Mouse (Mus musculus) right cerebral cortex, postnatal 36 days (tissue): Measurements from ENCODE around the gene Mia2.
"Not testable (repeated sequence)": the region's sequence is repeated elsewhere in the genome, so short reads cannot be mapped to it uniquely, and the experiment has no call there.

Experiments used
- DNase-seq, 2 experiments: peaks; one replicate each; pipeline ENCODE4 v3.0.0; 2022; ENCODE audit warnings: low spot score in 2 of 2, mixed read lengths in 1 of 2

Mia2 gene

DNA sequence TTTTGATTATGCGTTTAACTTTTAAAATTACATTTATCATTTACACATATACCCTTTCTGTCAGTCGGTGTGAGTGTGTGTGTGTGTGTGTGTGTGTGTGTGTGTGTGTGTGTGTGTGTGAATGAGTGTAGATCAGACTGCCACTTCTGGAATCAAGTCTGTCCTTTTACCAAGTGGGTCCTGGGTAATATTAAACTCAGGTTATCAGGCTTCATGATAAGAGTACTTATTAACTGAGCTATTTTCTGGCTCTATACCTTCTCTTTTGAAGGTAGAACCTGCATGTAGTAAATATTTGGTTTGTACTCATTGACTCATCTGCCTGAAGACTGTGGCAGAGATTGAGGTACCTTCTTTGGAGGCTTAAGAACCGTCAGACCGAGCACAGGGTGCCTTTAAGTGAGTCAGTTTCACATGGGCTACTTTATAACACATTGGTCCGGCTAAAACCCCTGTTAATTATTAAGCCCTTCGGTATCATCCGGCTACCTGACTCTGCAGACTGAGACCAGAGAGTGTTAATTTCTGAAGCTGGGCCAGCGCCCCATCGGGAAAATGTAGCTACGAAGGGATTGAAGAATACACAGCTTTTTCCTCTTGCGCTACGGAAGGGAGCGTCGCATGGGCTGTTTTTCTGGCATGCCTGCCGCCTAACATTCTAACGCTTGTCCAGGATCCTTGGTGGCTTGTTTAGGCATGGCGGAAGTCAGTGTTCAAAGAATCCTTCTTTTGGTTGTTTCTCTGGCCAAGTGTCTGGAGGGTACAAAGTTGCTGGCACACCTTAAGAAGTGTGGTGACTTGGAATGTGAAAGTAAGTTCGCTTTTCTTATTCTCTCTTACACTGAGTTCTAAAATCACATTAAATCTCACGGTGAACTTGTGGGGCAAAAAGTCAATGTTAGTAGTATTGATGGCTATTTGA lies at the start of gene Mia2:
TSS of gene Mia2 (plus strand) at position 696 of the 922 bp plus-strand sequence.
- no peak for DNase-seq

- no peak for DNase-seq
Measured at GRCm38 (mm10) chr12:59052470-59052869, 43.1 kb upstream of the Mia2 start.

GRCm38 (mm10) chr12:59053166-59053565 lies 42.4 kb upstream of the Mia2 start:
- DNase-seq: no peak

GRCm38 (mm10) chr12:59053976-59054375 lies 41.6 kb upstream of the Mia2 start:
- no peak for DNase-seq

DNA sequence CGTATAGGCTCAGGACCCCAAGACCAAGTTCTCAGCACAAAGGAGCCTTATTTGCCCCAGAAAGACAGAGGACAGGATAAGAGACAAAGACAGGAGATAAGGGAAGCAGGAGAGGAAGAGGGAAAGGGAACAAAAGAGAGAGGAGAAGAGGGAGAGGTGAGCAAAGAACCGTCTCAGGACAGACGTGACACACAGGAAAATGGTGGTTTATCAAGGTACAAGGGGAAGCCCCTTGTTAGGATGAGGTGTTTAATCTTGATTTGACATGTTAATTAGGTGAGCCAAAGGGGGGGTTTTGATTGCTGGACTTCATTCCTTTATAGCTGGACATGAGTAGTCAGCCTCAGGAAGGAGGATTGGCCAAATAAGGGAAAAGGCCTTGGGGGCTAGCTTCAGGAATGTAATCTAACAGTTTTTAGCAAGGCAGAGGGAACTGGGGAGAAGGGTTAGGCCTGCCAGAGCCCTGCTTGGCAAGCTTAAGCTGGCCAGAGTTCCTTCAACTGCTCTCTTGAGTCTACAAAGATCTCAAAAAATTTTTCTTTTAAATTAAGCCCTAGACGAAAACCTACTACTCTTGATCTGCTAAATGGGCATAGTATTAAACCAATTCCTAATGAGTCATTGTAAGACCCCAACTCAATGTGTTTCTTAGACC lies 40.3 kb upstream of the Mia2 start:
- DNase-seq: no peak

GRCm38 (mm10) chr12:59056222-59056621 lies 39.4 kb upstream of the Mia2 start:
- no peak for DNase-seq

DNA sequence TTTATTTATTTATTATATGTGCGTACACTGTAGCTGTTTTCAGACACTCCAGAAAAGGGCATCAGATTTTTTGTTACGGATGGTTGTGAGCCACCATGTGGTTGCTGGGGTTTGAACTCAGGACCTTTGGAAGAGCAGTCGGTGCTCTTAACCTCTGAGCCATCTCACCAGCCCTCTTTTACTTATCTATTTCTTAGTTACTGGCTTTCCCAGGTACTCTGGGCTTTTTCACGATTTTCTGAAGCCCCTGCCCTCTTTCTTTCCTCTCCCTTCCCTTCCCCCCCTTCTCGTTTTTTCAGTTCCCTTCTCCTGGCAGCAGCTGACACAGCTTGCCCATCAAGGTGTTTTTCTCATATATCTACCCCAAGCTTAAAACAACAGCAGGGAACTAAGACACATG lies 37.4 kb upstream of the Mia2 start:
- not testable (repeated sequence) for DNase-seq

DNA sequence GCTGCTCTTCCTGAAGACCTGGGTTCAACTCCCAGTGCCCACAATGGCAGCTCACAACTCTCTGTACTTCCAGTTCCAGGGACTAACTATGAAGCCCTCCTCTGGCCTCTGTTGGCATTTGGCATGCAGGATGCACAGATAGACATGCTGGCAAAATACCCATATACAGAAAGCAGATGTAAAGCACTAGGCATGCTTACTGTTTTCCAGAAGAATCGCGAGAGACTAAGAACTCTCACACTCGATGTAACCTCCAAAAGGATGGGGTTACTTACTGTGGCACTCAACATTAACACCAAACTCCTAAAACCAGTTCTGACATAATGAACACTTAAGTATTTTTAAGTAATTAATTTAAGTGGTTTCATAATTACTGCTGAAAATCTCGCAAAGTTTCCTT lies 35.3 kb upstream of the Mia2 start:
- DNase-seq: no peak

DNA sequence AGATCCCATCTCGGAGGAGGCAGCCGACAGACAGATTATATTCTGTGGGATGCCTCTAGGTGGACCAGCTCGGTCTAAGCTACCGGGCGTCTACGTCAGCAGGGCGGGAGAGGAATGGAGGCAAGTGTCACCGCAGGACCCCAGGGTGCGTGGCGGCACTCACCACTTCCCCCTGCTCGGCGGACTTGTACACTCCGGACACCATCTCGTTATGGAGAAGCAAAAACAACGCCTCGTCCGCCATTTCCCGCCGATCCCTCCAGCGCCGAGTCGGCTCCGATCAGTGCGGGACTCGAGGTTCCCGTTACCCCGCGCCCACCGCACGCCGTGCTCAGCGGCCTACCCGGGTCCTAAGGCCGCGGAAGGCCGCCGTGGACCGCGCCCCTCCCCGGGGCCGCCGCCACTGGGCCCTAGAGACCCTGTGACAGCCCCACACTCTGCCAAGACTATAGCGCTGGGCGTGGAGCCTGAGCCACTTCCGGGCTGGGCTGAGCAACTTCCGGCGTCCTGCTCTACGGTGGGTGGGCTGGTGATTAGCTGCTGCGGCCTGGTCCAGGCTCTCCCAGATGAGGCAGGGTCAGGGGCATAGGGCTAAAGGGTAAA lies 34.5 kb upstream of the Mia2 start, which contains the start of gene Trappc6b:
TSS of gene Trappc6b (minus strand) at position 480 of the 603 bp plus-strand sequence.
- peak; percentile 71 to 75 for DNase-seq

GRCm38 (mm10) chr12:59064837-59065236 lies 30.8 kb upstream of the Mia2 start:
- no peak for DNase-seq

DNA sequence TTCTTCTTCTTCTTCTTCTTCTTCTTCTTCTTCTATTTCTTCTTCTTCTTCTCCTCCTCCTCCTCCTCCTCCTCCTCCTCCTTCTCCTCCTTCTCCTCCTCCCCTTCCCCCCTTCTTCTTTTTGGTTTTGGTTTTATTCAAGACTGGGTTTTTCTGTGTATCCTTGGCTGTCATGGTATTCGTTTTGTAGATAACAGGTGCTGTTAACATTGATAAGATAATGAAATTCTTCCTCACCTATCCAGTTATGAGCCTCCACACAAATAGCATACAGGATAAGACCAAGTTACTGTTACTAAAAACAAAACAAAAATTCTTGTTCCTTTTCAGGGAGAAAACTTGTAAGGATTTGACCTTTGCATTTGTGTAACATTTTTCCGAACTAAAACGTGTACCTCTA lies 29.8 kb upstream of the Mia2 start:
- DNase-seq: no peak

GRCm38 (mm10) chr12:59066448-59067077 lies 29.0 kb upstream of the Mia2 start, which contains the start of gene Pnn:
Gene Pnn (plus strand): TSS chr12:59066884.
- peak; percentile 96 to 98 for DNase-seq

- DNase-seq: peak in 1 of 2 experiments; percentile 9
Measured at GRCm38 (mm10) chr12:59067095-59067494, 28.5 kb upstream of the Mia2 start.

DNA sequence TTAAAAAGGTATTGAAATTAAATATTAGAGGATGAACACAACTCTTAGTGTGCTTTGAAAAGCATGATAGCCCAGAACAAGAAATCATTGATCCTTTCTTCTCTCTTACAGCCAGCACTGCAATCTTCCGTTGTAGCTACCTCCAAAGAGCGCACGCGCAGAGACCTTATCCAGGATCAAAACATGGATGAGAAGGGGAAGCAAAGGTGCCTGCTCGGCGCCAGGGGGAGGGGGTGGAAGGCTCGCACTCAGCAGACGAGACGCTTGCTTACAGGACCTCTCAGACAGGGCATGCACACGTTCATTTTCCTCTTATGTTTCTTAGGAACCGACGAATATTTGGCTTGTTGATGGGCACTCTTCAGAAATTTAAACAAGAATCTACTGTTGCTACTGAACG lies 26.8 kb upstream of the Mia2 start:
- DNase-seq: no peak

- DNase-seq: peak; percentile 26 to 43
Measured at GRCm38 (mm10) chr12:59072286-59072685, 23.3 kb upstream of the Mia2 start.

DNA sequence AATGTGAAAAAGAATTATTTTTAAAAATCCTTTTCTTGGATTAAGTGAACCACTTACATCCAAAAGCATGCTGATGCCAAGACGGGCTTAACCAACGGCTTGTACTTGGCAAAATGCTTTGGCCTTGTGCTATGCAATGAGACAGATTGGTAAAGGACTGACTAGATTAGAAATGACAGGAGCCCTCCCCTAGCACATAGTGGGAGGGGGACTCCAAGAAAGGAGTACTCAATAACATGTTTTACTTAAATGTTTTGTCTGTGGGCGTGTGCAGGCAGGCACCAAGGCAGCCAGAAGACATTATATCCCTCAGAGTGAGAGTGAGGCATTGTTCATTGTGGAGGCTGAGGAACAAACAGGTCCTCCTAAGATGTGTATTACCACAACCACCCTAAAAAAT lies 21.5 kb upstream of the Mia2 start:
- DNase-seq: peak; percentile 17 to 28

- no peak for DNase-seq
Measured at GRCm38 (mm10) chr12:59076996-59077395, 18.6 kb upstream of the Mia2 start.

- no peak for DNase-seq
Measured at GRCm38 (mm10) chr12:59077883-59078282, 17.7 kb upstream of the Mia2 start.

- DNase-seq: no peak
Measured at GRCm38 (mm10) chr12:59080461-59080860, 15.1 kb upstream of the Mia2 start.

GRCm38 (mm10) chr12:59084446-59084845 lies 11.2 kb upstream of the Mia2 start:
- no peak for DNase-seq

- DNase-seq: no peak
Measured at GRCm38 (mm10) chr12:59086171-59086570, 9.4 kb upstream of the Mia2 start.

DNA sequence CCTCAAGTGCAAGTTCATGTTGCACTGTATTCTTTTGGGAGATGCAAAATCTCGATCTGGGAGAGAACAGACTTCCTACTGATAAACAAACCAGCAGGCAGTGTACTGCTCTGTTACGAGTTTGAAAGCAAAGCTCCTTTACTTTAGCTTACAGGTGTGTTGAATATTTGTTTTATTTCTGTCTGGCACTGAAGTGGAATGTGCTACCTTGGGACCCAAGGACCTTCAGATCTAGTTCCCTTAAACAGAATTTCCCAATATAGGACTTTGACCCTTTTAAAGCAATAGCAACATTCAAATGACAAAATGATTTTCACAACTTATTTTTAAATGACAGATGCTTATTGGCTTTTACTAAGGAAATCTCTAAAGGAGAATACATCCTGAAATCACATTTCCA lies 2.1 kb upstream of the Mia2 start:
- DNase-seq: no peak
